Mouse (Mus musculus) megakaryocyte, embryonic 14.5 days (primary cell): ENCODE data around the gene Tyk2.

Source experiments
- FLI1 ChIP-seq: IDR thresholded peaks from 2 replicates; pipeline ENCODE4 v1.6.1; 2012; ENCODE audit warnings: low read length, inconsistent platforms, mixed read lengths
- GATA1 ChIP-seq: IDR thresholded peaks from 3 replicates; pipeline ENCODE4 v1.6.1; 2012; ENCODE audit warnings: mixed read lengths, low read length, inconsistent platforms, borderline replicate concordance

- TF ChIP-seq GATA1 (no peak), FLI1 (no peak)
Observed at GRCm38 (mm10) chr9:21107607-21108237, 23.3 kb downstream of the Tyk2 start.
